Mouse (Mus musculus): ENCODE results near the gene Myg1. TPM values are rescaled to one million over a fixed set of nuclear protein-coding genes. Genes with fewer than 3 reads are reported as not detected.

The Myg1 gene
- polyA plus RNA-seq, 1 experiment from 2014 or later, result 126 TPM

DNA sequence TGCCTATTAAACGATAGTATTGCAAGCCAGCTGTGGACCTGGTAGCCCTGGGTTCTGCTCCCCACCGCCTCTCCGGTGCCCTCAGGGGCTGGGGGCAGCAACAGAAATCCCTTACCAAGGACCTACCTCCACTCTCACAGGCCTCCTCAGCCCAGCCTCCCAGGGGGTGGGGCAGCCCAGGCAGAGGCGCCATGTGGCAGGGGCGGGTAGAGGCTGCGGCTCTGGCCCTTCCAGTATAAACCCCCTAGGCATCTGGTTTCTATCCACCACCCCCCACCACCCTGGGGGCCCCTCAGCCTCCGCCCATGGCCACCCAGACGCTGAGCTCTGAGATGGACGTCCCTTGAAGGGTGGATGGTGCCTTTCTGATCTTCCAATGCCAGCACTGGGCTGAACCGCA, 39.2 kb downstream of the Myg1 start:
- 5% methylated on average over 10 of the region's 10 CpGs for WGBS

DNA sequence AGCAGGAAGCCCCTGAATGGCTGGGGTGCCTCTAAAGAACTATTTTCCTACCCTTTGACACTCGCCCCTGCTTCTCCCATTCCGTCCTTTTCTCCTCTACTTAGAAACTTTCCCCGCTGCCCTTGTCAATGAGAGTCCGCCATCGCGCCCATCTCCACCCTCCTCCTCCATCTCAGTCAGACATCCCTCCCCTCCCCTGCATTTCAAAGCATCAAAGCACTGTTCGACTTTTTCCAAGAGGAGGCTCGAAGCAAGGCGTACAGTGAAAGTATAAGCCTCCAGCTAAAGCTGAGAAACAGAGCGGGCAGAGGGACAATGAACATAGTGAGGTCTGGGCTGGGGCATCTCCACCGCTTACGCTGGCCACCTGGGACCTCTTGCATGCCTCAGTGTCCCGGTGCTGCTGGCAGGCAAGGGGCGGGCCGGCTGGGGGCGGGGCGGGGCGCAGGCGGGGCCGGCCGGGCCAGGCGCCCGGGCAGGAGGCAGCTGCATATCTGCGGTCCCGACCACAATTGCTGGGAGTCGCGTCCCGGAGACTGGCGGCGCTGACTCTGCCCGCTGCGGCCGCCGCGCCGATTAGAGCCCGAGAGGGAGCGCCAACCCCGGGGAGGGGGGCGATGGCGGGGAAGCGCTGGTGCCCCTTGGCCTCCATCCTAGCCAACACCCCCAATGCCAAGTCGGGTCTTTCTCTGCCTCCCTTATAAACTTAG, 45.1 kb downstream of the Myg1 start:
- H3K9me3 ChIP-seq, result no peaks in the 10 kb centered on the region
- peaks cover 11% of the 10 kb centered on the region for H3K27me3 ChIP-seq (replicated peaks; ENCODE audit: low read depth, poor library complexity, severe bottlenecking)
- H3K4me1 ChIP-seq, result peaks cover 36% of the 10 kb centered on the region
- peak overlapping the region; percentile 92 for H3K27ac ChIP-seq (replicated peaks)
- under 1% methylated on average over 43 of the region's 43 CpGs for WGBS
- peak; percentile 83 for DNase-seq (ENCODE audit: low spot score)
- H3K4me3 ChIP-seq, result peak overlapping the region; percentile 78
- no peaks in the 10 kb centered on the region for H3K36me3 ChIP-seq (replicated peaks)

More for the DNA sequence above, 39.2 kb downstream of the Myg1 start:
- Histone ChIP-seq H3K9me3 (no peaks in the 10 kb centered on the region), H3K27me3 (replicated peaks; ENCODE audit: low read depth, poor library complexity, severe bottlenecking) (peaks cover 56% of the 10 kb centered on the region), H3K36me3 (replicated peaks) (no peaks in the 10 kb centered on the region), H3K4me1 (peaks cover 43% of the 10 kb centered on the region), H3K27ac (replicated peaks) (peak overlapping the region; percentile 80), H3K4me3 (peak overlapping the region; percentile 42)
- DNase-seq (ENCODE audit: low spot score), result peak; percentile 82

DNA sequence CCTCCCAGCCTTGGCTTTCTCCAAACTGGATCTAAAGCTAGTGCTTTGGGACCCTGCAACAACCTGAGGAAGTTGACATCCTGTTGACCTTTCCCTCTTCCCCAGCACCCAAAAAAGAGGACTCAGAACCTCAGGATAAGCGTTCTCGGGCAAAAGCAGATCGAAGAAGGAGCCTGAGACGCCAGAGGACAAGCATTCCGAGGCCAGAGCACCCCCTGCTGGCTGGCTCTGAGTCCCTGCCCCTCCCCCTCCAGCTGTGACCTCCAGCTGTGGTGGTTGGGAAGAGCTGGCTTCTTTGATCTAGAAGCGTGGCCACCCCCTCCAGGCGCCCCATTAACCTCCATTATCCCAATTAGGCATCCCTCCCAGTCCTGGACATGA, 45.6 kb downstream of the Myg1 start:
- Histone ChIP-seq H3K4me1 (peaks cover 39% of the 10 kb centered on the region), H3K36me3 (replicated peaks) (no peaks in the 10 kb centered on the region), H3K27me3 (replicated peaks; ENCODE audit: low read depth, poor library complexity, severe bottlenecking) (peaks cover 6% of the 10 kb centered on the region; the same call in 1 of the 2 replicates), H3K9me3 (no peaks in the 10 kb centered on the region), H3K4me3 (peak overlapping the region; percentile 78), H3K27ac (replicated peaks) (peak overlapping the region; percentile 92)
- DNase-seq (ENCODE audit: low spot score), result peak; percentile 93
- 1% methylated on average over 7 of the region's 7 CpGs for WGBS

DNA sequence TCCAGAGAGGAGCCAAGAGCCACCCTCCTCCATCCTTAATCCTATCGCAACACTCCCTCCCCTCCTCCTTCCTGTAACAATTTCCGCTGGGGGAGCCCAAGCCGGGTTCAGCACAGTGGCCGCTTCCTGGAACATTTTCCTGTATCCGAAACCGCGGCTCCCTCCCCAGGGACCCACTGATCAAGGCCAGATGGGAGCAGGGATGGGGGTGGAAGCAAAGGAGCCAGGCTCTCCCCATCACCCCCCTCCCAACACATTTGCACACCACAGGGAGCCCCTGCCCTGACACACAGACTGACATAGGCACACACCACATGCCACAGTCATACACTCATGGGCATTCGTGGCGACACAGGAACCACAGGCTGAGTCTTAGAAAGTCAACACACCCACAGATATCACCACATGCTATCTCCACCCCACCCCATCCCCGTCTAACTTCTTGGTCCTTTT, 46.3 kb downstream of the Myg1 start:
- DNase-seq (ENCODE audit: low spot score), result peak; percentile 81
- no peaks in the 10 kb centered on the region for H3K36me3 ChIP-seq (replicated peaks)
- H3K27me3 ChIP-seq (replicated peaks; ENCODE audit: low read depth, poor library complexity, severe bottlenecking), result peaks cover 6% of the 10 kb centered on the region; the same call in 1 of the 2 replicates
- peak overlapping the region; percentile 92 for H3K27ac ChIP-seq (replicated peaks)
- H3K9me3 ChIP-seq, result no peaks in the 10 kb centered on the region
- 4% methylated on average over 10 of the region's 10 CpGs for WGBS
- peak overlapping the region; percentile 78 for H3K4me3 ChIP-seq
- H3K4me1 ChIP-seq, result peaks cover 39% of the 10 kb centered on the region

DNA sequence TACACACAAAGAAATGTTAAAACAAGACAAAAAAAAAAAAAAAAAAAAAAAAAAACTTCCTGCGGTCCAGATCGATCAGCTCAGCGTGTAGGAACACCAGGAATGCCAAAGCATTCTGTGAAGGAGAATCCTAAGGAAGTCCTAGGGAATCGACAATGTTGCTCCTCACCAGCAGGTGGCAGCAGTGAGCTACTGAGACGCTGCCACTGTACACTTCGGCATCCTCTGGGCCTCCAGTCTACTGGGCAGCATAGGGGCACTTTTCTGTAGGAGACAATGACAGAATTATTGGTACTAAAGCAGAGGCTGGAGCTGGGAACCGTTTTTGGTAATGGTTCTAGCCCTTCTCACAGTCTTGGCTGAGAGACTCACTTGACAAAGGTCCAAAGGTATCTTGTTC, 50.1 kb downstream of the Myg1 start:
- 0 out of 2 replicates have a peak overlapping the region, but pooled peaks have one; percentile 5 for H3K27ac ChIP-seq (replicated peaks)
- WGBS, result 5% methylated on average over 7 of the region's 7 CpGs

DNA sequence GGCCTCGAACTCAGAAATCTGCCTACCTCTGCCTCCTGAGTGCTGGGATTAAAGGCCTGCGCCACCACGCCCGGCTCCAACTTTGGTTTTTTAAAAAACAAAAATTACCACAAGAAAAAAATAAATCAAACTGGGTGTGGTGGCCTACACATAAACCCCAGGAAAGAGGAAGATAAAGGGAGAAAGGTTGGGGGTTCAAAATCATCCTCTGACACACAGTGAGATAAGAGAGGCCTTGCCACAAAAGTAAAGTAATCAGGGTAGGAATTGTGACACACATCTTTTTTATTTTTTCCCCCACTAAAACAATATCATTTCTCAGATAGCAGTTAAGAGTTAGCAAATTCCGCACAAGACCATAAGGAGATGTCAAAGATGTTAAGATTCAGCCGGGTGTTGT, 52.2 kb downstream of the Myg1 start:
- DNase-seq (ENCODE audit: low spot score), result no peak
- Histone ChIP-seq H3K36me3 (replicated peaks) (no peaks in the 10 kb centered on the region), H3K27me3 (replicated peaks; ENCODE audit: low read depth, poor library complexity, severe bottlenecking) (no peaks in the 10 kb centered on the region), H3K4me3 (no peak overlapping the region), H3K4me1 (peaks cover 3% of the 10 kb centered on the region; the same call in 1 of the 2 replicates), H3K27ac (replicated peaks) (no peak overlapping the region), H3K9me3 (no peaks in the 10 kb centered on the region)
- WGBS, result 94% methylated on average over 6 of the region's 6 CpGs

More for the DNA sequence above, 50.1 kb downstream of the Myg1 start:
- H3K9me3 ChIP-seq, result no peaks in the 10 kb centered on the region
- H3K27me3 ChIP-seq (replicated peaks; ENCODE audit: low read depth, poor library complexity, severe bottlenecking), result no peaks in the 10 kb centered on the region
- DNase-seq (ENCODE audit: low spot score), result peak; percentile 90
- H3K4me3 ChIP-seq, result no peak overlapping the region
- no peaks in the 10 kb centered on the region for H3K36me3 ChIP-seq (replicated peaks)
- H3K4me1 ChIP-seq, result peaks cover 23% of the 10 kb centered on the region

DNA sequence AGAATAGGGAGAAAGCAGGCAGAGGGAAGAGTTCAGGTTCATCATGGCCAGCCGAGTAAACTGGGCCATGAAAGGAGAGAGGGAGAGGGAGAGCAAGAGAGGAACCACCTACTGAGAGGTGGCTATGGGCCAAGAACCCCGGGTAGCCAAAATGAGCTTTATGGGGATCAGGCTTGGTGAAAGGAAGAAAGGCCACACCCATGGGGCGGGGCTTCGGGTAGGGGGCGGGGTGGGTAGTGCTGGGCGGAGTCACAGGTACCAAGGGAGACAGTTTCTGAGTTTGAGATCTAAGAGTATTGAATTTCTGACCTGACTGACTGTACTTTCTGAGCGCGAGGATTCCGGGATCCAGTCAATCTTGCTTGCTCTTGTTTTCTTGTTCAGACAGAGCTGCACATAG, 55.1 kb downstream of the Myg1 start:
- 0 out of 2 replicates have a peak, but pooled peaks cover 3% of the 10 kb centered on the region for H3K4me1 ChIP-seq
- no peak overlapping the region for H3K27ac ChIP-seq (replicated peaks)
- no peak overlapping the region for H3K4me3 ChIP-seq
- H3K27me3 ChIP-seq (replicated peaks; ENCODE audit: low read depth, poor library complexity, severe bottlenecking), result no peaks in the 10 kb centered on the region
- H3K9me3 ChIP-seq, result no peaks in the 10 kb centered on the region
- H3K36me3 ChIP-seq (replicated peaks), result no peaks in the 10 kb centered on the region
- WGBS, result 62% methylated on average over 9 of the region's 9 CpGs
- DNase-seq (ENCODE audit: low spot score), result no peak

Other genes starting within 250 kb of the Myg1 start
- gene Tns2, start 231.3 kb upstream of the Myg1 start, polyA plus RNA-seq (2016; fragmentation: Nextera tagmentation; extraction: Ambion mirVana), result 12.3 and 14.9 TPM in 2 replicates
- gene Spryd3, start 195.5 kb upstream of the Myg1 start, polyA plus RNA-seq (2016; fragmentation: Nextera tagmentation; extraction: Ambion mirVana), result 12.7 and 13.2 TPM in 2 replicates
- 0.26 and 0.36 TPM in 2 replicates for gene Igfbp6, start 187.3 kb upstream of the Myg1 start, polyA plus RNA-seq (2016; fragmentation: Nextera tagmentation; extraction: Ambion mirVana)
- gene Soat2, start 181.2 kb upstream of the Myg1 start, polyA plus RNA-seq (2016; fragmentation: Nextera tagmentation; extraction: Ambion mirVana), result 0.09 and 0.18 TPM in 2 replicates
- gene Zfp740, start 128.5 kb upstream of the Myg1 start, polyA plus RNA-seq (2016; fragmentation: Nextera tagmentation; extraction: Ambion mirVana), result 77.6 and 79.3 TPM in 2 replicates
- 48.6 and 48.7 TPM in 2 replicates for gene Csad, start 127.0 kb upstream of the Myg1 start, polyA plus RNA-seq (2016; fragmentation: Nextera tagmentation; extraction: Ambion mirVana)
- 1.1 and 1.6 TPM in 2 replicates for gene Itgb7, start 99.8 kb upstream of the Myg1 start, polyA plus RNA-seq (2016; fragmentation: Nextera tagmentation; extraction: Ambion mirVana)
- gene Rarg, start 74.2 kb upstream of the Myg1 start, polyA plus RNA-seq (2016; fragmentation: Nextera tagmentation; extraction: Ambion mirVana), result 77.8 and 90.2 TPM in 2 replicates
- gene Gm9918, start 61.1 kb upstream of the Myg1 start, polyA plus RNA-seq (2016; fragmentation: Nextera tagmentation; extraction: Ambion mirVana), result 0.75 and 1.3 TPM in 2 replicates
- 63.2 and 66.4 TPM in 2 replicates for gene Mfsd5, start 52.3 kb upstream of the Myg1 start, polyA plus RNA-seq (2016; fragmentation: Nextera tagmentation; extraction: Ambion mirVana)
- gene Espl1, start 35.4 kb upstream of the Myg1 start, polyA plus RNA-seq (2016; fragmentation: Nextera tagmentation; extraction: Ambion mirVana), result 55.4 and 57.6 TPM in 2 replicates
- 353 and 356 TPM in 2 replicates for gene Pfdn5, start 5.6 kb upstream of the Myg1 start, polyA plus RNA-seq (2016; fragmentation: Nextera tagmentation; extraction: Ambion mirVana)
- gene Aaas, start 19.1 kb downstream of the Myg1 start, polyA plus RNA-seq (2016; fragmentation: Nextera tagmentation; extraction: Ambion mirVana), result 135 and 137 TPM in 2 replicates
- gene Sp7, start 35.5 kb downstream of the Myg1 start, polyA plus RNA-seq (2016; fragmentation: Nextera tagmentation; extraction: Ambion mirVana), result 1.4 and 1.7 TPM in 2 replicates
- gene Sp1, start 74.4 kb downstream of the Myg1 start, polyA plus RNA-seq (2016; fragmentation: Nextera tagmentation; extraction: Ambion mirVana), result 9.9 and 10.6 TPM in 2 replicates
- gene Amhr2, start 113.7 kb downstream of the Myg1 start, polyA plus RNA-seq (2016; fragmentation: Nextera tagmentation; extraction: Ambion mirVana), result 0.09 and 0.20 TPM in 2 replicates
- 73.1 and 77.4 TPM in 2 replicates for gene Prr13, start 127.3 kb downstream of the Myg1 start, polyA plus RNA-seq (2016; fragmentation: Nextera tagmentation; extraction: Ambion mirVana)
- 206 and 217 TPM in 2 replicates for gene Pcbp2, start 138.8 kb downstream of the Myg1 start, polyA plus RNA-seq (2016; fragmentation: Nextera tagmentation; extraction: Ambion mirVana)
- gene Gm10337, start 172.0 kb downstream of the Myg1 start, polyA plus RNA-seq (2016; fragmentation: Nextera tagmentation; extraction: Ambion mirVana), result 7.6 TPM in 1 of 2 replicates, not detected in the other
- gene Map3k12, start 185.4 kb downstream of the Myg1 start, polyA plus RNA-seq (2016; fragmentation: Nextera tagmentation; extraction: Ambion mirVana), result 29.1 and 32.3 TPM in 2 replicates
- gene Tarbp2, start 186.5 kb downstream of the Myg1 start, polyA plus RNA-seq (2016; fragmentation: Nextera tagmentation; extraction: Ambion mirVana), result 140 and 143 TPM in 2 replicates
- gene Npff, start 193.2 kb downstream of the Myg1 start, polyA plus RNA-seq (2016; fragmentation: Nextera tagmentation; extraction: Ambion mirVana), result 1.8 and 2.8 TPM in 2 replicates